Mouse (Mus musculus): ENCODE measurements around the gene Fam160a2.

DNA sequence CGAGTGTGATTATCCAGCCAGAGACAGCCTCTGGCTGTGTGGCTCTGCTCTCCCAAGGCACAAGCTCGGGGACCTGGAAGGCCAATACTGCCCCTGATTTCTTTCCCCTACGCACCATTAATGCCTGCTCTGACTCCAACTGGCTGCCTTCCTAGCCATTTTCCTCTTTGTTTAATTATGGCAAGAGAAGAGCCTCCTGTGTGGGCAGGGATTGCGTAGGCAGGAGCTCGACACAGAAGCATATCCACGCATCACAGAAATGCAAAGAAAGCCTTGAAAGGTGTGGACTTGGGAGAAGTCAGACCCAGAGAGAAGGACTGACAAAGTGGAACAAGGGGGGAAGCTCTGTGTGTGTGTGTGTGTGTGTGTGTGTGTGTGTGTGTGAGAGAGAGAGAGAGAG, 14.5 kb upstream of the Fam160a2 start:
- TF ChIP-seq CTCF (IDR thresholded peaks at IDR 0.05; ENCODE audit: low read depth, low read length): no peak
- no peak for TF ChIP-seq GATA2 (IDR thresholded peaks at IDR 0.05; ENCODE audit: borderline replicate concordance, low read depth, low read length)

All from G1E (cell line).